Mouse (Mus musculus): ENCODE measurements at regions not wholly inside any gene's neighbourhood (a gene's known extent, or its start where the extent isn't known, plus 50 kb on each side); places are given as distances from the start of the nearest gene placed in this dataset.

DNA sequence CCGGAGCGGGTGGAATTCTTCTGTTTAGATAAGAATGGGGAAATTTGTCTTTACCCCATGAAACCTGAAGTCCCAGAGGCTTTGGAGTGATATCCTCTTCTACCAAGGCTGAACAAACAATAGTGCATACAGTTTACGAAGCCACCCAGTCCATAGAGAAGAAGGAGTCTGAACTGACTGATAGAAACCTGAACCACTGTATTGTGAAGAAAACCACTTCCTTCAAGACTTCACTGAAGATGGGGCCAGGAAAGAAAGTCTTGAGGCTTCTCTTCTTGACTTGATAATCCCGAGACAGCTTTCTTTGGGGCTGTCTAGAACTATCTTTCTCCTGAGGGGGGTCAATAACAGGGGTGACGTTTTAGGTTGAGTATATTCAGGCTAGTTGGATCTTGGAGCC lies 284.4 kb downstream of the Cd83 start:
- DNase-seq (ENCODE audit: low spot score in 2 of 2) = no peak

GRCm38 (mm10) chr13:44073122-44073521 lies 288.5 kb downstream of the Cd83 start:
- DNase-seq (ENCODE audit: low spot score in 2 of 2) = peak; percentile 29 to 30

DNA sequence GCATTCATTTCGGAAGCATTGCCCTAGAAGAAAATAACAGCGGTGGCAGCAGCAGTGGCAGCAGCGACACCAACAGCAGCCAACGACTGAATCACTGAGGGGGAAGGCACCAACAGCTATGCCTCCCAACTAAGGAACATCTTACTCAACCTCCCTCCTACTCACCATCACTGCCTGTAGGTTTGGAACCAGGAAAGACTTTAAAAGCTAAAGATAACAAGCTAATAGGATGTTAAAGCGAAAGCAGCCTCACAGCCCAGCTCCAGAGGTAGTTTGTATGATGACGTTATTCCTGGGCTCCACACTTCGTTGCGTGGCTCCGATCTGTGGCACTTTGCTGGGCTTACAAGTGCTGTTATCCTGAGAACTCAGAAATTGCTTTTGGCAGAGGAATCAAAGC lies 289.6 kb downstream of the Cd83 start:
- no peak for DNase-seq (ENCODE audit: low spot score in 2 of 2)

DNA sequence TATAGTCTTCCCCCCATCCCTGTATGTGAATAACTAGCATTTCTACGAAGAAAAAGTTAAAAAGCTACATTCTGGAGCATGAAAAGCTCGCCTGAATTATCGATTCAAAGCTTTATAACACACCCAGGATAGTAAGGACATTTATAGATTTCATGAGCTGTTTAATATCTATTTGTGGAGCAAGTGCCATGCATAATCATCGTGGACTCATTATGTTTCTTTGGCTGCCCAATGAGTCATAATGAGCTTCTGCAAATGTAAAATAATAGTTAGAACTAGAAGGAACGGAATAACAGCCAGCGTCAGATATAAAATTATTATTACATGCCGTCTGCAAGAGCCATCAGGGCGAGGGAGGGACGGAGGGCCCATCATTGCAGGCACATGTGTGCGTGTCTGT lies 292.4 kb downstream of the Cd83 start:
- no peak for DNase-seq (ENCODE audit: low spot score in 2 of 2)

DNA sequence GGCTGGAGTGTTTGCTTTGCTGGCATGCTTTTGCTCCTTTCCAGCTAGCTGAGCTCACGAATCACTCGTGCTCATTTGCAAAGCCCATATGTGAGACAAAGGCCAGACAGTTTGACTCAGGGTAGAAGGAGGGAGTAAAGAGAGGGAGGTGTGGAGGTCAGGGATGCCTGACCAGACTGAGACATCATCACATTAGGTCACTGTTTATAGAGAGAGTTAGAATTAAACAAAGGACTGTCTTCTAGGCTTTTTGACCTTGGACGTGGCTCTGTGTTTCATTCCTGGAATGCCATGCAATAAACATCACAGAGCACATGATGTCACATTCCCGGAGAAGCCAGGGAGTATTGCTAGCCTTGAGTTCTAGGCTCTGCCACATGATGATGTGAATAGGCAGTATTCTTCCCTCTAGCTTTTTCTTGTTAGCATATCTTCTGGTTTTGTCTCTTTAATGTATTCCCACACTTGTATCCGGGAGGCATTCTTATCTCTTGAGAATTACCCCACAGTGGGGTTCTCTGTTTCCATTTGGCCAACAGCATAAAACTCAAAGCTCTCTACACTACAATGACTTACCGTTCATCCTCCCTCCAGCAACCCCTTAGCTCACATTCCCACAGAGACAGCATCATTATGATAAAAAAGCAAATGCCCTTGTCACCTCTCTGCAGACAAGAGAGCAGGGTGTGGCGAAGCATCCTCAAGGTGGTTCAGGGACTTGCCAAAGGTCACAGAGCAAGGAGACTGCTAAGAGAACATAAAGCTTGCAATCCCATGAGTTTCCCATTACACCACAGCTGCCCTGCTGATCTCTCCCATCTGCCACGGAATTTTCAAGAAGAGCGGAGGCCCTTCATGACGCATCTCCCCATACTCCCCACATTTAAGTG lies 301.3 kb downstream of the Cd83 start:
- DNase-seq (ENCODE audit: low spot score in 2 of 2) = no peak

GRCm38 (mm10) chr13:44086801-44087200 lies 302.2 kb downstream of the Cd83 start:
- DNase-seq (ENCODE audit: low spot score in 2 of 2) = peak in 1 of 2 experiments; percentile 27

DNA sequence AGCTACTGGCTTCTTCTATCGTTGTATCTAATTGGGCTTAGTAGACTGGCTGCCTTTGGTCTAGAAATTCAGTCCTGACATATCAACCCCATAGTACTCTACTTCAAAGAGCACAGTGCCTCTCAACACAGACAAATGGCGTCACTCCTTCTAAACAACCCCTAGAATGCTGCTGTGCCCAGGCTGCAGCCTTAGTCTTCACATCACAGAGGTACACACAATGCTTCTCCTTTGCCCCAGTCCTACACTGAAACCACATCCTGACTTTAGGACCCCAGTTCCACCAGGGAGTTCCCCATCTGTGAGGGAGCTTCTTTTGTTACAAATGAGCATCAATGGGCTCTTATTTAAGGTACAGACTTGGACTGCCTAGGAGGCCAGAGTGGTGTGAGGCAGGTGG lies 312.6 kb downstream of the Cd83 start:
- DNase-seq (ENCODE audit: low spot score in 2 of 2) = no peak

GRCm38 (mm10) chr13:44099511-44099910 lies 314.9 kb downstream of the Cd83 start:
- no peak for DNase-seq (ENCODE audit: low spot score in 2 of 2)

GRCm38 (mm10) chr13:44100125-44101067 lies 315.8 kb downstream of the Cd83 start:
- DNase-seq (ENCODE audit: low spot score in 2 of 2) = peak; percentile 35 to 39

DNA sequence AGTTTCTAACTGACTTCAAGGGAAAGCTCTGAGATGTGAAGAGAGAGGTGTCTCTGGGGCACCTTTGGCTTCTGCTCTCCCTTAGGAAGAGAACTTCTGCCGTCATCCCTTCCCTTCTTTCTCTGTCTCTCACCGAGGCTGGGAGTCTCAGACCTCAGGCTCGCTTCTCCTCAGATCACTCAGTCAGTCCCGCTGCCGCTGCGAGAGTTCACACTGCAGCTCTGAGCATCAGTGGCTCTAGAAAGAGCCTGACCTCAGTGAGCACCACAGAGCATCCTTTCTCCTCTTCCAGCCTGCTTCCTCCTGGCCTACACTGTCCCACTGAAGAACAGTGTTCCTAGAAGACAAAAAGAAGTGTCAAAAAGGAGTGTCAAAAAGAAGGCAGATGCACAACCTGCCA lies 316.6 kb downstream of the Cd83 start:
- DNase-seq (ENCODE audit: low spot score in 2 of 2) = no peak

DNA sequence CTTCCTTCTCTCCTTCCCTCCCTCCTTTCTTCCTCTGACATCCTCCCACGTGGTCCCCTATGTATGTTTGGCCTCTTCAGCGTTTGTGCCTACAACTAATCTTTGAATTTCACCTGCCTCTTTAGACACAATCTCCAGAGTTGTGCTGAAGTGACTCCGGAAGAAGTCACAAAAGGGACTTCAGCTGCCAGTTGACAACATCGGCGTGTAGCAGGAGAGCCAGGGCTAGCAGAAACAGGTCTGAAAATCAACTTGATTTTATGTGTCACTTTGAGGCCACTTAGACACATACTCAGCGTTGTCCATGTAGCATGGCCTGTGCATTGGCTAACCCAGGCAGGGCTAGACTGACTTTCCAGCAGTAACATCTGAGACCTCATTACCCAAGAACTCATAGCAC lies 317.2 kb downstream of the Cd83 start:
- DNase-seq (ENCODE audit: low spot score in 2 of 2) = no peak

DNA sequence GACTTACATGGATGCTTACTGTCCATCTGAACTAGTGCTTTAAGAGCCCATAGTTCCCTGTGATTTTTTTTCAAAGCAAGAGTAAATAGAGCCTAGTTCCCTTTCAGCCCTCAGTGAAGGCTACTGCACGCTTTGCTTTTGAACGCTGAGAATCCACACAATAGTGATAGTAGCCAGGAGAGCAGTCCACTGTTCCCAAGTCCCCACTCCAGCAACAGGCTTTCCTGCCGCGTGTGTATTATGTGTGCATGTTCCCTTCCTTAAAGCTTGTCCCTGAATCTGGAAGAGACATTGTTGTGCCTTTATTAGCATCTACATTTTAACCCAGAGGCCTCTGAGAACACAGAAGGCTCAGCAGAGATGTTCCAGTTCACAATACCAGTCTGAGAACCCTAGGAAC lies 317.7 kb downstream of the Cd83 start:
- DNase-seq (ENCODE audit: low spot score in 2 of 2) = no peak

- no peak for DNase-seq (ENCODE audit: low spot score in 2 of 2)
These were observed 318.8 kb downstream of the Cd83 start for GRCm38 (mm10) chr13:44103340-44103739.

DNA sequence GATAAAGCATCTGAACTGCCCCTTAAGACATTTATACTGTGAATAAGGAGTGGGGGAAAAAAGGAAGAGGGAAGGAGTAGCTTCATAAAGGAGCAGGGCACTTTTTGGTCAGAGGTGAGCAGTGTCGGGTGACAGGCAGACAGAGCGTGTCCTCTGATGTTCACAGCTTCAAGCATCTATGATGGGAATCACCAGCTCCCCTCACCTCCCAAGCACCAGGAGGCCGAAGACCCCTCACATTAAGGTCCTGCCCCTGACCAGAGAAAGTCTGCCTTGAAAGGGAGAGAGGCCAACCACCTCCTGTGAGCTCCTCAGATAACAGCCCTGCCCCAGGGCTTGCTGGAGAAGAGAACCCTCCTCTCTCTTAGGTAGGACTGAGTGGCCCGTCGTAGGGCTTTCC lies 320.6 kb downstream of the Cd83 start:
- DNase-seq (ENCODE audit: low spot score in 2 of 2) = no peak

GRCm38 (mm10) chr13:44108695-44109094 lies 324.1 kb downstream of the Cd83 start:
- DNase-seq (ENCODE audit: low spot score in 2 of 2) = no peak

GRCm38 (mm10) chr13:44113043-44113442 lies 328.5 kb downstream of the Cd83 start:
- no peak for DNase-seq (ENCODE audit: low spot score in 2 of 2)

- DNase-seq (ENCODE audit: low spot score in 2 of 2) = no peak
These were observed 330.3 kb downstream of the Cd83 start for GRCm38 (mm10) chr13:44114856-44115255.

DNA sequence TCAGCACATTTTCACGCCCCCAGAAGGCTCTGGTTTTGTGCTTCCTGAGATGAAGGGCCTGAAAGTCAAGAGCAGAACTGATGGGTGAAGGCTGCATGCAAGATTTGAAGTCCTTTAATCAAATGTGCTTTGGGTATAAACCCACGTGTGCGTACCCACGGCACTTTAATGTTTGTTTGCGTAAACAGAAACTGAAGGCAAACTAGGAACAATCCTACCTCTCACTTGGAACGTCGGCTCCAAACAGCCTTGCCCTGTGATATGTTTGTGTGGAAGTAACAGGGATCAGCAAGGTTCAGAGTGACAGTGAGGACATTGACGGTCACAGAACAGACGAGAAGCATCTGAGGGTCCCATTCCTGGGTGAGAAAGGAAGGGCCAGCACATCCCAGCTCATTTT lies 333.3 kb downstream of the Cd83 start:
- DNase-seq (ENCODE audit: low spot score in 2 of 2) = no peak

DNA sequence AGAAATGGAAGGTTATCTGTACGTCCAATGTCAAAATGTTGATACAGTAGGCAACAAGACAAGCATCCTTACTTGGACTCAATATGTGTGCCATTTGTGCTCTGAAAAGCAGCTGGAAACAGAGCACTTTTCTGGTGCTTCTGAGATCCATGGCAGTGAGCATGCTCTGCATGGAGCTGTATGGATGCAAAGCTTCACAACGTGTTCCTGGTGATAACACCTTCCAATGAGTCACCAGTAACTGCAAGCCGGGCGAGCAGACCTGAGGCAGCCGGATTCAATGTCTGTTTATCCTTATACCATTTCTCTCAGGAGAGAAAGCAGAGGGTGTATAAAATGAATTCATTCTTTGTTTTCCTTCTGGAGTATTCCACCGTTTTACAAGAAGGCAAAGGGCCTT lies 334.3 kb downstream of the Cd83 start:
- no peak for DNase-seq (ENCODE audit: low spot score in 2 of 2)

DNA sequence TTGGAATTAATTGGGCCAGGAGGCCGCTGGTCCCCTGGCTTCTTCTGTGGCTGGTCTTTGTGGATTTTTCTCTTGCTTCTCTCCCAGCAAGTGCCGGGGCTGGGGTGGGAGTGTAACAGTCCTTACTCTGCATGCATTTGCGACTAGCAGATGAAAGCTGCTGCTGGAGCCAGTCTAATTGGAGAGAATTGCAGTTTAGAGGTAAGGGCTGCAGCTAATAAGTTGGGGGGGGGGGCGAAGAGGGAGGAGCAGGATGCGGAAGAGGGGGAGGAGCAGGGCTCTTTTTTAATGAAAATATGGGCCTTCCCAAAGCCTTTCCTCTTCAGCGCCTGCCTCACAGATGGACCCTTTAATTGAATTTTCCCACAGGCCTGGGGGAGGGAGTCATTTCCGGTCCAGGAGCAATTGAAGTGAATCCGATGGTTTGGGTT lies 336.7 kb downstream of the Cd83 start:
- DNase-seq (ENCODE audit: low spot score in 2 of 2) = peak; percentile 16 to 30

DNA sequence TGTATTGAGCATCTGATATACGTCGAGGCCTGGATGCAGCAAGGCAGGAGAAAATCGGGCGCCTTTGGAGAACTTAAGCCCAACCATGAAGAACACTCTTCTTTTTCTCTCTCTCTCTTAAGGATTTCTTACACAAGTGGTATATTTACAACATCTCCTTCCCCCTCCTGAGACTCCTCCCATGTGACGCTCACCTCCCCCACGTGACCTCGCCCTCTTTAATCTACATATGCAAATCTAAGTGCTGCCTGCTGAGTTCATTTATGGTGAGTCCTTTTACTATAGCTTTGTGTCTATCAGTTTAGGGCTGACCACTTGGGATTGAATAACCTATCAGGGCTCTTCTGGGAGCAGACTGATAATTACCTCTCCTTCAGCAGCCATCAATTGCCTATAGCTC lies 337.4 kb downstream of the Cd83 start:
- DNase-seq (ENCODE audit: low spot score in 2 of 2) = no peak

DNA sequence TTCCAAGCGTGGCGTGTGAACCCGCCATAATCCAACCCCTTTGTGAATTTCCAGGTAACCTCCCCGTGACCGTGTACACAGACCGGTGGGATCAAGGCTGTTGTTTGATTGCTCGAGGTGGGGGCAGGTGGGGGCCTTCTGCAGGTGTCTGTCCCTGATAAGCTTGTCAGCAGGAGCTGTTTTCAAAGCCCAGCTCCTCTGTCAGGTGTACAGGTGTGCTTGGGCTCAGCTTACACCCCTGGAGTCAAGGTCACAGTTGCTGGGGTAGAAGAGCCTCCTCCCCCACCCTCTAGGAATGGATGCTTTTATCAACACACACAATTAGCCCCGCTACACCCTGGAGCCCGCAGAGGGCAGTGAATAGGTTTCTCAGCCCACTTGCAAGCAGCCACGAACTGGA lies 341.6 kb downstream of the Cd83 start:
- no peak for DNase-seq (ENCODE audit: low spot score in 2 of 2)

All from layer of hippocampus, postnatal 10 days (tissue).